Mouse (Mus musculus) hematopoietic stem cell, adult 5-6 weeks (primary cell): ENCODE results near the gene Tnpo1. TPM values are rescaled to one million over a fixed set of nuclear protein-coding genes. Genes with fewer than 3 reads are reported as not detected.

ENCODE experiments used
- ATAC-seq, 2 experiments: fragments of 125-278 bp in 1 of 2; replicated peaks in 1 of 2; 2 replicates each; pipeline ENCODE4 v1.8.0; 2016 to 2017; ENCODE audit warnings: inconsistent platforms in 2 of 2, mild to moderate bottlenecking in 2 of 2, moderate number of reproducible peaks in 2 of 2, low read depth in 1 of 2, moderate TSS enrichment in 1 of 2; ENCODE audit not compliant: low FRiP score in 2 of 2, poor library complexity in 2 of 2, severe bottlenecking in 2 of 2, insufficient read depth in 1 of 2, low TSS enrichment in 1 of 2
- total RNA-seq: library from RNA; stranded (forward); fragments of 172-1452, 232-1000 nt; gene quantifications from 2 replicates; pipeline ENCODE4 v1.2.3, GENCODE M21; 2017

Tnpo1 gene
- total RNA-seq: 125 and 145 TPM in 2 replicates

- peak; percentile 65 to 78 for ATAC-seq
Observed at GRCm38 (mm10) chr13:98926213-98926957, at the start of gene Tnpo1. TSS of gene Tnpo1 (minus strand) at chr13:98926384.

GRCm38 (mm10) chr13:98972090-98972489, 45.9 kb upstream of the Tnpo1 start:
- no peak for ATAC-seq

DNA sequence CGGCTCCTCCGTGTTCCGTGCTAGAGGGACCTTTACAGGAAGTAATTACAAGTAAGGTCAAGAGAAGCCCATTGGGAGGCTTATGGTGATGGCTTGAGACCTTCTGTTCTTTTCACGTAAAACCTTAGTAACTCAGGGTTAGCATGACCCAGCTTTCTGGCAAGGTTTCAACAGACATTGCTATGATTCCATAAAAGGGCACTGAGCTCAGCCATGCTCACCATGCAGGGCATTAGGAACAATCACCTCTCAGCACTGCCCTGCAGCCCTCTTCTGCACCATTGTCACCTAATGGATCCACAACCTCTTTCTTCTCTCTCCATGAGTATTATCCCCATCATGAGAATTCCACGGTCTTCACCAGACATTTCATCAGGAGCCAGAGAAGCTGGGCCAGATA, 45.5 kb upstream of the Tnpo1 start:
- no peak for ATAC-seq

DNA sequence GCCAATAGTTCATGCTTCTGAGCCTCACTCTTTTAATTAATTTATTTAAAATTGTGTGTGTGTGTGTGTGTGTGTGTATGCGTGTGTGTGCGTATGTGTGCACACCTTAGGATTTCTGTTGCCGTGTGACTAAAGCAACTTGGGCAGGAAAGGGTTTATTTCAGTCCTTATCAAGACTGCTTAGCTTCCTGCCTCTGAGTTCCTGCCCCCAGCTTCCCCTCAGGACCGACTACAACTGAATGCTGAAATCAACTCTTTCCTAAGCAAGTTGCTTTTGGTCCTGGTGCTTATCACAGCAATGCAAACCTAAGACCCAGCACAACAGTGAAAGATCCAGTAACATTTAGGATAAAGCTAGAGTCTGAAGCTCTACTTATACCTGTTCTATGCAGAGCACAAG, 42.3 kb upstream of the Tnpo1 start:
- peak; percentile 37 to 64; a peak in 2 of 4 replicates for ATAC-seq

DNA sequence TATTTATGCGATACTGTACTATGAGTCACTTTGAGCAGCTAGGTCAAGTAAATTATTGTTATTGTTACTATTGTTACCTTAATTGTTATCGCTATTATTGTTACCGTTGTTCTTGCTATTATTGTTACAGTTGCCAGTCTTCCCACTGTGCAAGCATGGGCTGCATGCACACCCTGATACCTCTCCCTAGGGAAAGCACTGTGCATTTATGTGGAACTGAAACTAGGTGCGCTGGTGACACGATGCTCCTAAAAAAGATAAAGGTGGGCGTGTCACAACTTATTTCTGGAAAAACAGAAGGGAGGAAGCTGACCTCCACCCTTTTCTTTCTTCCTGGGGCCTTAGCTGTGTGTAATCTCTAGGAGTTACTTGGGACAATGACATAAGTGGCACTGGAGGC, 41.8 kb upstream of the Tnpo1 start:
- ATAC-seq: no peak

DNA sequence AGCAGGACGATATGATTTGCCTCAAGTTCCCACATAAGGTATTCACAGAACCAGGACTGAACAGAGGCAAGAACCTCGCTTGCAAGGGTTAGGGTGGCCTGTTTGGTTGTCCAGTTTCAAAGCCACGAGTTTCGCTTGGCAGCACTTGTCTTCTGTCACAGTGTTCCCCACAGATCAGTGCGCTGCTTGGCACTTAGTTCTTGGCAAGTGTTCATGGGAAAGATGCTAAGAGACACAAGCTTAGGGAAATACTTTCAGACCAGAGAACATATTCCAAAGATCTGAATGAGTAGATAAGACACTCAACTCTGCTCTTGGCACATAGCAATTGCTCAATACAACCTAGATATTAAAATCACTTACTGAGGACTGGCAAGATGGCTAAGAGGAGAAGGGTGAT, 40.4 kb upstream of the Tnpo1 start:
- ATAC-seq: no peak

DNA sequence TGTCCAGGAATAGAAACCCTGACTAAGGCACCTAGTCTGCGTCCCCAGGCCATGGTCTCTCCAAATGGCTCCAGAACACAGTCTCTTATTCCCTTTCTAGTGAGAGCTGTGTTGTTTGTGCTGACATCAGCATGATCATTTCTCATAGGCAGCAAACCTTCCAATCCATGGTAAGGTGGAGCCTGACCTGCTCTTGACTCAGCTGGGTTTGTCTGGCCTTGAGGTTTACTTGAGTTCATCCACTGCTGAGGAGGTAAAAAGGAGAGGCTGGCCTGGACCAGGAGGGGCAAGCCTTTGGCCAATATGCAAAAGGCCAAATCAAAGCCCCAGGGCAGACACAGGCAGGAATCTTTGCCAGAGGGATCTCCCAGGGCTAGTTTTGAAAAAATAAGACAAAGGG, 37.4 kb upstream of the Tnpo1 start:
- no peak for ATAC-seq

DNA sequence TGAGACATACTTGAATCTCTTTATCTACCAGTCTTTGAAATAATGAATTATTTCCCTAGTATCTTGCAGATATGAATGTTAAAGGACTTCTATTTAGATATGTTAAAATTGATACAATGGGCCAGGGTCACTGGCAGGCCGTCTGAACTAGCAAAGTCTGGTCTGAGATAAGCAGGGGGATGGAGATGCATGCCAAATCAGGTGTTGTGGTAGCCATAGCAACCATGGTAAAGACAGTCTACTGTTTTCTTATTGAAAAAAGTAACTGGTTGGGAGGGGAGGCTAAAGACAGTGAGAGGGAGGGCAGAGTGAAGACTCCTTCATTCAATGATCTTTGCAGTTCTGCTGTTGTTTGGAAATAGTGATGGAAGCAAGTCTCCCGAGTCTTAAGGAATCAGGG, 32.0 kb upstream of the Tnpo1 start:
- no peak for ATAC-seq

DNA sequence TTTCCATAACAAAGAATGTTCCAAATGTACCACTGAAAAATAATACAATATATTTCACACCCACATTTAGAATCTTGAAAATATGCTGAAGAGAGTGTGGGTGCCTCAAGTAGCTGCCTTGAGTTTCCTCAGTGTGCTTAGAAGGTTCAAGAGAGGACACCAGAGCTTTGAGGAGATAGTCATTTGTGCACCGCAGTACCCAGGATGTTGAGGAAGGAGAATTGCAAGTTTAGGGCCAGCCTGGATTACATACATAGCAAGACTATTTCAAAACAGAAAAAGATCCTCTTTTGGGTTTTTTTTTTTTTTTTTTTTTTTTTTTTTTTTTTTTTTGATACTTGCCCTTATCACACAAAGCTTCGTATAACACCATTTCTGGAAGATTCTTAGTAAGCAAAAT, 30.0 kb upstream of the Tnpo1 start:
- peak in 1 of 2 experiments; percentile 53; a peak in 1 of 4 replicates for ATAC-seq

DNA sequence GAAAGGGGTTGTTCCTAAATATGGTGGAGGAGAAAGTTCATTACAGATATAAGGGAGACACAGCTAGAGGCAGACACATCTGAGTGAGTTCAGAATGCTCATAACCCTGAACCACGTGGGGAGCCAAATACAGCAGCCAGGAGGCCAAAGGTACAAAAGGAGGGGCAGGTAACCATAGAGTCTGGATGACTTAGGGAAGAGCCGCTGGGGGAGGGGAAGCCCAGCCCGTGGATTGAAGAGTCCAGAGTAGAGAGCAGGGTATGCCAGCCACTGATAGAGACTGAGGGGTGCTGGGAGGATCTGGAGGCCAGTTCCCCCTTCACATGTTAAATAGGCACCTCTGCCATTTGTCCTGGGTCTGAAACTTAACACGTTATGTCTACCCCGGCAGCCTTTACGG, 29.5 kb upstream of the Tnpo1 start:
- ATAC-seq: no peak; a peak in 1 of 4 replicates

DNA sequence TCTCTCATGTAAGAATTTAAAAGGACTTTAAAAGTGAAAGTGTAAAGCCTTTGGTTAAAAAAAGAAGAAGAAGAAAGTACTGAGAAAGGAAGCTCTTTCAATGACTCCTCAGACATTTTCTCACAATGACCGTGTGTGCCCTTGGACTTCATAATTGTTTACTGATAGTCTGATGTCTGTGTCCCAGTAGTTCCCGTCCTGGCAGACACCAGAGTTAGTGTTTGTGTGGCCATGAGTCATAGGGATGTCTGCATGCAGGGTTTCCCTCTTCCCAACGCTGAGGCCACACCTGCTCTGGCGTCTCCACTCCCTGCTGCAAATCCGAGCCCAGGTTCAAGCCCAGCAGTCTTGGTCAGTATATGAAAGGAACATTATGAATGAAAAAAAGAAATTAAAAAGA, 29.0 kb upstream of the Tnpo1 start:
- no peak for ATAC-seq

- no peak for ATAC-seq
Observed at GRCm38 (mm10) chr13:98953830-98954229, 27.6 kb upstream of the Tnpo1 start.

DNA sequence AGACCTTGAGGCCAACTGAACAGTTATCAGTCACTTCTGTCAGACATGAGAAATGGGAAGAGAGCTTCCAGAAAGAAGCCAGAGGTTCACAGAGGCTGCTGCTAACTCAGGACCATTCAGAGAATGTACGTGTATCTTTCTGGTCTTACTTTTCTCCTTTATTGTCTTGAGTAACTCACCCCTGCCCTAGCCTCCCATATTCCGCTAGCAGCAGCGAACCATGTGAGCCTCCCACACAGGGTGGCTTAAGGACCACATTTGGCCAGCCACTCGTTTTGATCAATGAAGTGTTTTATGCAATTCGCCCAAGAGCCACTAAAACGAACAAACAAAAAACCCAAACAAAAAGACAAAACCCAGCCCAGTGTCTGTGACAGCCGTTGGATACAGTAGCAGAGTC, 25.8 kb upstream of the Tnpo1 start:
- no peak for ATAC-seq

DNA sequence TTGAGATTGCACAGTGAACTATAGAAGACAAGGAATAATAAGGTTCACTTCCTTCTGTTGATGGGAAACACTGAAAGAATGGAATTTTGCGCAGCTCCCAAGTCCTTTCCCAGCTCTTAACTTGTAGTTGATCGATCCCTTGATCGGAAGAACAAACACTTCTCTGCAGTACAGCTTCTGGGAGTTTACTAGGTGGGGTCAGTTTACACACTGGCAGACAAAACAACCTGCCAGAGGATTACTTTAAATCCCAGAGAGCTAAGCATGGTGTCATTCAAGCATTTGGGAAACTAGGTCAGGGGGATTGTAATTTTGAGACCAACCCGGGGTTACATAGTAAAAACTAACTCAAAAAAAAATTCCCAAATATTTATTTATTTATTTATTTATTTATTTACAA, 22.0 kb upstream of the Tnpo1 start:
- no peak for ATAC-seq

GRCm38 (mm10) chr13:98946434-98946833, 20.2 kb upstream of the Tnpo1 start:
- ATAC-seq: peak in 1 of 2 experiments; percentile 47; a peak in 1 of 4 replicates

DNA sequence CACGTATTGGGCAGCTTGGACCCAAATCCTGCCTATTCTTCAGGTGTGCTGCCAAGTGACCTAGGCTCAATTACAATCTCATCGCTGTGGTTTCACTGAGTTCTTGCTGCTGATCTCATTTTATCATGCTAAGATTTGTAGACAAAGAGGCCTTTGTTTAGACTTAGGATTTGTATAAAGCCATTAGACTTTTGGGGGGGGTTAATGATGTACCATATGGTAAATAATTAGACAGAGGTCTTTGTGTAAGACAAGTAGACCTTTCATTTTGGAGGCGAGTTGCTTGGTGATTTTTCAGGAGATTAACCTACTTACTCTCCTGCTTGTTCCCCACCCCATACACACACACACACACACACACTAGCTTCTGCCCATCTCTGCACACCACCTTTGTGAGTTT, 19.7 kb upstream of the Tnpo1 start:
- no peak for ATAC-seq

DNA sequence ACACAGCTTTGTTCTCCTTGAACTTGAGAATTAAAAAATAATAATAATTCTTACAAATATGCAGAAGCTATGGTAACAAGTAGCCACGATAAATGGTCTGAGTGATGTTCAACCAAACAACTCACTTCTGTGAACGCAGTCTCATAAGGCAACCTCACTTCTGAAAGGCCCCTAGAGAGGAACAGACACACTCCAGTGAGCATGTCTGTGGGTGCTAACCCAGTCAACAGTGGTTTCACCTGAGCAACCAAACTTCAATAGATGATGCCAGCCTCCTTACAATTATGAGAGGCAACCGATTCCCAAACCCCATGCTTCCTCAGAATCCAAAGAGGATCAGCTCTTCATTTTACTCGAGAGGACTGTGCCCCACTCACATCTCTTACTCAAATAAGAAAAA, 19.2 kb upstream of the Tnpo1 start:
- no peak for ATAC-seq

DNA sequence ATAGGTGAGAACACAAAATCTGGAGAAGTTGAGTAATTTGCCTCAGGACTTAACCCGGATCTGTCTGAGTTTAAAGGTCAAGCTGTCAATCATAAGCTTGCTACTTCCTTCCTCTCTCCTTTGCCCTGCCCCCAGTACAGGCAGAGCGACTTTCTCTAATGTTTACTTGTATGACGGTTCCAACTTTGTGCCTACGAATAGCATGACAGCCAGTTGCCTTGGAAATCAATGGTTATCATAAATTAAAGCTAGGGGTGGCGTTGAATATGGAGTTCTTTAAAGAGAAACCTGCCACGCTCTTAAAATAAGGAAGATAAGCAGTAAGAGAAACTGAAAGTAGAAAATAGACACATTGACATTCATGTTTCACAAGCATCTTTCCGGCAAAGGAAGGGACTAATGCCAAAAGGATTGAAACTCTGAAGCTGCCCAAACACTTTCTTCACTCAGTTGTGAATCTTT, 18.5 kb upstream of the Tnpo1 start:
- peak; percentile 65 to 77 for ATAC-seq

- no peak for ATAC-seq
Observed at GRCm38 (mm10) chr13:98942360-98942759, 16.2 kb upstream of the Tnpo1 start.
